In the genomic region with DNA sequence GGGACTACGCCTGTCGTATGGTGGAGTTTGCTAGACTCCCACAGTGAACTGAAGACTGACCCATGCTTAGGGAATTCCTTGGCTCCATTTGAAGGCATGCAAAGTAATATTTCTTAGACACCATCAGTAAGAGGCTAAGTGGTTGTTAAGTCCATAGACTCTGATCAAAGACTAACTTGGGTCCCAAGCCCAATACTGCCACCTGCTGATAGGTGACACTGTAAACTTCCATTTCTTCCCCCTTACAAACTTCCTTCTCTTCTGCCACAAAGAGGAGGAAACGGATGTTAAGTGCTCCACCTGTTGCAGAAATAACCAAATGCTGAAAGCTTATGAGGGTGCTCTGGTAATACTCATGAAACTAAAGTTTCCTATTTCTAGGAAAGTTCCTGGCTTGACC, we compare ENCODE assay signal across 10 mouse cellular contexts.
DNase-seq lines count a peak whose midpoint lies in the region; ATAC-seq and TF ChIP-seq lines count a peak whose summit lies in the region.
"Had no signal": no experiment of that assay in that cellular context is flagged by ENCODE, and none has a peak within 500 bp of the region (broad histone marks: within the 10 kb centered on the region; RNA-seq: fewer than 3 reads in every experiment).

No protein-coding gene starts in this region.

- no peak overlapping the region for H3K27ac ChIP-seq in liver, postnatal 0 days (ENCODE audit: low read depth)
- no peak overlapping the region for H3K27ac ChIP-seq in hindbrain, embryonic 14.5 days
- H3K27ac ChIP-seq: embryonic facial prominence, embryonic 15.5 days; lung, embryonic 15.5 days had no signal

- no peak overlapping the region for H3K4me3 ChIP-seq in liver, postnatal 0 days (ENCODE audit: low read depth, low read length)
- H3K4me3 ChIP-seq in hindbrain, embryonic 14.5 days (replicated peaks; ENCODE audit: low read length), result no peak overlapping the region
- H3K4me3 ChIP-seq: embryonic facial prominence, embryonic 15.5 days; lung, embryonic 15.5 days had no signal

- no peak overlapping the region for H3K9ac ChIP-seq in liver, postnatal 0 days (replicated peaks)
- no peak overlapping the region for H3K9ac ChIP-seq in hindbrain, embryonic 14.5 days
- H3K9ac ChIP-seq: embryonic facial prominence, embryonic 15.5 days; lung, embryonic 15.5 days had no signal

- H3K36me3 ChIP-seq in liver, postnatal 0 days (replicated peaks; ENCODE audit: insufficient read depth, low read length), result no peaks in the 10 kb centered on the region
- no peaks in the 10 kb centered on the region for H3K36me3 ChIP-seq in hindbrain, embryonic 14.5 days (replicated peaks; ENCODE audit: control insufficient read depth, insufficient read depth)
- H3K36me3 ChIP-seq: embryonic facial prominence, embryonic 15.5 days; lung, embryonic 15.5 days had no signal

- TF ChIP-seq EP300 in liver, postnatal 0 days (IDR thresholded peaks at IDR 0.05; ENCODE audit: low read depth), result no peak

- TF ChIP-seq CTCF in liver, postnatal 0 days (IDR thresholded peaks at IDR 0.05; ENCODE audit: low read depth), result peak; percentile 64

- WGBS in liver, postnatal 0 days (ENCODE audit: insufficient replicate concordance), result 64% methylated on average over 3 of the region's 3 CpGs
- WGBS in hindbrain, embryonic 14.5 days, result 84% methylated on average over 3 of the region's 3 CpGs

- H3K27me3 ChIP-seq in liver, postnatal 0 days (ENCODE audit: insufficient read depth, low read length), result no peaks in the 10 kb centered on the region
- no peaks in the 10 kb centered on the region for H3K27me3 ChIP-seq in hindbrain, embryonic 14.5 days (ENCODE audit: control insufficient read depth, insufficient read depth, low read length)
- H3K27me3 ChIP-seq: embryonic facial prominence, embryonic 15.5 days had no signal

- DNase-seq in embryo, embryonic 10 days (ENCODE audit: low spot score), result peak; percentile 70
- DNase-seq in embryo, embryonic 9.5 days (ENCODE audit: extremely low spot score), result no peak
- no peak for DNase-seq in liver, postnatal 0 days
- DNase-seq in liver (no peak), ZHBTc4 (ENCODE audit: low read depth, low spot score) (peak; percentile 39)
- DNase-seq in lung, postnatal 36 days, result peak; percentile 49
- no peak for DNase-seq in T-cell, adult 2 months (ENCODE audit: low spot score)
- DNase-seq in hindbrain, embryonic 14.5 days (ENCODE audit: low spot score), result no peak

- no peak for ATAC-seq in liver, postnatal 0 days
- no peak for ATAC-seq in hindbrain, embryonic 14.5 days (ENCODE audit: low FRiP score)

- H3K4me1 ChIP-seq in liver, postnatal 0 days (ENCODE audit: insufficient read depth), result no peaks in the 10 kb centered on the region
- H3K4me1 ChIP-seq in hindbrain, embryonic 14.5 days (replicated peaks; ENCODE audit: control insufficient read depth, insufficient read depth, low read length), result no peaks in the 10 kb centered on the region
- H3K4me1 ChIP-seq: lung, embryonic 15.5 days had no signal

- H3K4me2 ChIP-seq in liver, postnatal 0 days (ENCODE audit: low read depth, low read length), result no peak overlapping the region
- no peak overlapping the region for H3K4me2 ChIP-seq in hindbrain, embryonic 14.5 days (replicated peaks)
- H3K4me2 ChIP-seq: embryonic facial prominence, embryonic 15.5 days; lung, embryonic 15.5 days had no signal

- no peaks in the 10 kb centered on the region for H3K9me3 ChIP-seq in liver, postnatal 0 days (ENCODE audit: low read length)
- no peaks in the 10 kb centered on the region for H3K9me3 ChIP-seq in hindbrain, embryonic 14.5 days (ENCODE audit: control insufficient read depth, low read length)
- H3K9me3 ChIP-seq: embryonic facial prominence, embryonic 15.5 days; lung, embryonic 15.5 days had no signal

Comparison
In these comparisons a context has a peak if more than half of its experiments do, and no peak if none do; other contexts are left out.
1. DNase-seq: peak in embryo, embryonic 10 days (single experiment), ZHBTc4 (single experiment) and lung, postnatal 36 days (single experiment); none in embryo, embryonic 9.5 days (single experiment), liver, postnatal 0 days (single experiment), liver (single experiment), T-cell, adult 2 months (single experiment) and hindbrain, embryonic 14.5 days (single experiment).